Mouse (Mus musculus): ENCODE measurements at regions not wholly inside any gene's neighbourhood (a gene's known extent, or its start where the extent isn't known, plus 50 kb on each side); places are given as distances from the start of the nearest gene placed in this dataset.

- DNase-seq: no peak
Observed at GRCm38 (mm10) chr3:62047704-62048506, 290.2 kb upstream of the Arhgef26 start.

GRCm38 (mm10) chr3:62054237-62054636, 283.9 kb upstream of the Arhgef26 start:
- no peak for DNase-seq

- no peak for DNase-seq
Observed at GRCm38 (mm10) chr3:62078511-62078910, 259.6 kb upstream of the Arhgef26 start.

- no peak for DNase-seq
Observed at GRCm38 (mm10) chr3:62085544-62085943, 252.6 kb upstream of the Arhgef26 start.

- no peak for DNase-seq
Observed at GRCm38 (mm10) chr3:62087215-62087614, 250.9 kb upstream of the Arhgef26 start.

- DNase-seq: no peak
Observed at GRCm38 (mm10) chr3:62103101-62103500, 235.0 kb upstream of the Arhgef26 start.

GRCm38 (mm10) chr3:62103872-62104271, 234.3 kb upstream of the Arhgef26 start:
- DNase-seq: no peak

- peak; percentile 15 for DNase-seq
Observed at GRCm38 (mm10) chr3:62104560-62104959, 233.6 kb upstream of the Arhgef26 start.

- DNase-seq: no peak
Observed at GRCm38 (mm10) chr3:62107339-62107738, 230.8 kb upstream of the Arhgef26 start.
